Mouse (Mus musculus) adrenal gland, adult 2 months (tissue): Measurements from ENCODE around the gene Dock9. TPM values are rescaled to one million over a fixed set of nuclear protein-coding genes. Genes with fewer than 3 reads are reported as not detected.

ENCODE experiments used
- DNase-seq: peaks from one replicate; pipeline ENCODE4 v3.0.0; 2021
- long read RNA-seq: library from polyadenylated mRNA; stranded (forward); transcript quantifications from one replicate; pipeline ENCODE4 v2.0.0, GENCODE M21; 2021
- polyA plus RNA-seq: library from polyadenylated mRNA; depleted of rRNA; stranded (reverse); fragments of >200 nt; gene quantifications from 2 replicates; pipeline ENCODE4 v1.2.3, GENCODE M21; 2012; rRNA removed
- total RNA-seq, 2 experiments: library from RNA; stranded (reverse); gene quantifications; 2 replicates each; pipeline ENCODE4 v1.2.3; 2021

The Dock9 gene
- total RNA-seq (10 to 100 TPM; 18.6 to 29.2 TPM), polyA plus RNA-seq (8.0 and 10.0 TPM in 2 replicates)
- long read RNA-seq, partial matches to known transcripts, result 1 of 7 reads
- long read RNA-seq, other reads (novel, unspliced or antisense), result 6 of 7 reads

DNA sequence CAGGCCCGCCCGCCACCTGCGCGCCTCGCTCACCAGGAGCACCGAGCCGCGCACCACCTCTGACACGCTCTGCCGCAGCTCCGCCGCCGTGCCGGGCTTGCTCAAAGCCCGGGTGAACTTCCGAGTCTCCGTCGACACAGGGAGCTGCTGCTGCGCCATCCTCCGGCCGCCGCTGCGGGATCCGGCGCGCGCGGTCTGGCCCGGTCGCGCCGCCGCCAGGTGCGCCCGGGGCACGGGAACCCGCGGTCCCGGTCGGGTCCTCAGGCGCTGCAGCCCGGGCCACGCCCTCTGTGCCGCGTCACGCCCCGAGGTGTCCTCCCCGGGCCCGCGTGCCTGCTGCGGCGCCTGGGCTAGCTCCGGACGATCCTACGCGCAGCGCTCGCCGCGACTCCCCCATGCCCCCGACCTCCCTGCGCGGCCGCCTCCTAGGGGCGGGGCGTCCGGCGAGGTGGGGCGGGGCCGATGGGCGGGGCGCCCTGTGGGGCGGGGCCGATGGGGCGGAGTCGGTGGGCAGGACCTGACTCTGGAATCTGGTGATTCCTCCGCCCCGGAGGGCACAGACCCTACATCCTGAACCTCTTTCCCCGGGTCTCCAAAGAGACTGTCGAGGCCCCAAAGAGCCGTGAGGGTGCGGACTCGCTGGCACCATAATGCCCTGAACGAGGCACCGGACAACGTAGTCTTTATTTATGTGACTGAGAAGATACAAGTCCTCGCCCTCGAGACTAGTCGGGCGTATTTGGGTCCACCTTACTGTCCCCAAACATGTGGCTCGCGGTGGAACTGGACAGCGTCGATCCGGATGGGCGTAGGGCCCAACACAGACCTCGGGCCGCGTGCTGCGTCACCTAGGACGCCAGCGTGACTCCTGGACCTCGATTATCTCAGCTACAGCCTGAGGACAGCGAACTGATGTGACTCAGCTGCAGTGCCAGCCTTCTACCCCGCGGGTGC, at the start of gene Dock9:
TSS of gene Dock9 (minus strand) at position 381 of the 954 bp plus-strand sequence.
- peak; percentile 96 for DNase-seq

DNA sequence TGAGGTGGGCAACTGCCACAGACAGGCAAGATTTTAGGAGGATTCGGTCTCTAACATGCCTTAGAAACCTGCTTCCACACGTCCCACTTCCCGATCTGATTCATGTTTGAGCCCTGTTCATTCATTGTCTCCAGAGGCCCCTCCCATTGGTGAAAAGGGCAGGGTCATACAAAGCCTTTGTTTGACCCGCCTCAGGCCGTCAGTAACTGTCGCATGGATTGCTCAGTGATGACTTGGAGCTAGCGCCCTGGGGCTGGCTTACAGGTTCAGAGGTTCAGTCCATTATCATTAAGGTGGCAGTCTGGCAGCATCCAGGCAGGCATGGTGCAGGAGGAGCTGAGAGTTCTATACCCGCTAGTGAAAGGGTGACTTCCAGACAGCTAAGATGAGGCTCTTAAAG, 46.8 kb upstream of the Dock9 start:
- DNase-seq, result no peak

DNA sequence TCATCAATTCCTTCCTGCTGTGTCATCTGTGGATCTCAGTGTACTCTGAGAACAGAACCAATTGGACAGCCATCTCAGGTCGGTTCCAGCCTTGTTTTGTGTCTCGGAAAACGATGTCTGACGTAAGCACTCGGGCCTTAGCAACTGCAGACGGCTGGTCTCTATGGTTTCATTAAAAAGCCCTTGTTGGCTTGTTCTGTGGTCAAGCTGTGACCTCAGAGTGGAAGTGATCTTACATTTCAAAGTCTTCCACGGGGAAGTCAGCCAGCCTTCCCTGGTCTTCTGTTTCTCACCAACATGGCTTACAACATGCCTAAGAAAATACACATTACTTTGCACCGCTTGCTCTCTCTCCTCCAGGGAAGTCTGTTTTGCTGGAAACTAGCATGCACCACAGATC, 42.6 kb upstream of the Dock9 start:
- DNase-seq, result no peak

DNA sequence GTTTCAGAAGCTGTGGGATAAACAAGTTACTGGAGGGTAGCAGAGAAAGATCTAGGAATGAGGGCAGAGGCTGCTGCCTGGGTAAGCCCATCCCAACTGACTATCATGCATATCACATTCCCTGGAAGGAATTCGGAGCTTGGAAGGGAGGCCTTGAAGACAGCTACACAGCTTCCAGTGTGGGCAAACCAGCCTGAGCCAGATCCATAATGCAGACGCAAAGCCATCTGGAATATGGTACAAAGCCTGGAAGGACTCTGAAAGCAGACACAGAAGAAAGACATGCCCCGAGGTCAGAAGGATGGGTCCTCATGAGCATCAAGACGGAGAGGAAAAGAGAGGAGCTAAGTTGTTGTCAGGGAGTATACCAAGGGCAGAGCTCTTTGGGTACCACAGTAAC, 40.5 kb upstream of the Dock9 start:
- DNase-seq, result no peak

DNA sequence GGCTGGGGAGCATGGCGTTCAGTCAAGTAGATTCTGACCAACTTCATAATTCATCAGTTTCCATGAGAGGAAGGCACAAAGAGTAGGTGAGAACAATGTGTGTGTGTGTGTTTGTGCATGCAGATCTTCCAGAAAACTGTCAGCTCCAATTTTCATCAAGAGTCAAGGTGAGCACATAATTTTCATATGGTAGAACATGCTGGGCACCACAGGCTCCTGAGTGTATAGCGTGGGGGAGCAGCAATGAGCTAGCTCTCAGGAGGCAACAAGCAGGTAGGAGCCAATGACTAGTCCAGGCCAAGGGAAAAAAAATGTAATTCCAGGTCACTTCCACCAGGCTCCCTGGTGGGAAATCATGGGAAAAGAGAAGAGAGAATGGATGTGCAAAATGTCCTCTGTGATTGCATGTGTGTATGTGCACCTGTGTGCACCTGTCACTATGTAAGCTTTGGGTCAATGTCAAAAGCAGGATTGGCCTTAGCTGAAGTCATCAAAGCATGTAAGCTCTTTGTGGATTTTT, 35.4 kb upstream of the Dock9 start:
- no peak for DNase-seq

DNA sequence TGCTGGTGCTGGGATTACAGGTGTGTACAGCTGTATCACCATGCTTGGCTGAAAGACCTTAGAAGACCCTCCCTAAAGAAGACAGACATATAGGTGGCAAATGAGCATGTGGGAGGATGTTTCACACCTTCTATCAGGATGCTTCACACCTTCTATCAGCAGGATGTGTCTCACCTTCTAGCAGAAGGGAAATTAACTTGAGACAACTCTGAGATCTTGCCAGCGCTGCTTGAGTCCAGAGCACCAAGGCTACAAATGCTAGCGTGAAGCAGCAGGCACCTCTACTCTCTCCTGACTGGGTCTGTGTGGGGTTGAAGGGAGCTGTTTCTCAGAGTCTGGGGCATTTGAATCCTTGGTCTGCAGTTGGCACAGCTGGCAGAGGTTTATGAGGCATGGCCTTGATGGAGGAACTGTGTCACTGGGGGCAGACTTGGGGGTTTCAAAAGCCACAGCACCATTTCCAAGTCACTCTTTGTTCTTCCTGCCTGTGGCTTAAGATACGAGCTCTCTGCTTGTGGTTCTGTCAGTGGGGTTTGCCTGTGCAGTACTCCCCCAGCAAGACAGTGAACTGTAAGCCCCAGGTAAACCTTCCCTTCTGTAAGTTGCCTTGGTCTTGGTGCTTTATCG, 32.3 kb upstream of the Dock9 start:
- no peak for DNase-seq

DNA sequence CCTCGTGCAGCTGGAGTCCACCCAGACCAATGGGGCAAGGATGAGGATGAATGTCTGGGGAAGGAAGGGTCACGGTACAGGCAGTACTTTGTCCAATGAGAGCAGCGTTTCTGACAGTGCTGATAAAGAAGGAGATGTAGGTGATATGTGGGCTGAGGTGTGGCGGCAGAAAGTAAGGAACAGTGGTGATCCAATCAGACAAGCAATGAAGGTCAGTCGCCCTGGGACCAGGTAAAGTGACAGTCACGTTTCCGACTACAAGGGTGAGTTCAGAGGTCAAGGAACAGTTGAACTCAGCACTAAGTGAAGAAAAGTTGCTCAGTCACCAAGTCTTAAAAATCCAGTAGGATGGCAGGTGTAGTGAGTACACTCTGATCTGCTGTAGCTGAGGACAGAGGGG, 29.5 kb upstream of the Dock9 start:
- DNase-seq, result no peak

DNA sequence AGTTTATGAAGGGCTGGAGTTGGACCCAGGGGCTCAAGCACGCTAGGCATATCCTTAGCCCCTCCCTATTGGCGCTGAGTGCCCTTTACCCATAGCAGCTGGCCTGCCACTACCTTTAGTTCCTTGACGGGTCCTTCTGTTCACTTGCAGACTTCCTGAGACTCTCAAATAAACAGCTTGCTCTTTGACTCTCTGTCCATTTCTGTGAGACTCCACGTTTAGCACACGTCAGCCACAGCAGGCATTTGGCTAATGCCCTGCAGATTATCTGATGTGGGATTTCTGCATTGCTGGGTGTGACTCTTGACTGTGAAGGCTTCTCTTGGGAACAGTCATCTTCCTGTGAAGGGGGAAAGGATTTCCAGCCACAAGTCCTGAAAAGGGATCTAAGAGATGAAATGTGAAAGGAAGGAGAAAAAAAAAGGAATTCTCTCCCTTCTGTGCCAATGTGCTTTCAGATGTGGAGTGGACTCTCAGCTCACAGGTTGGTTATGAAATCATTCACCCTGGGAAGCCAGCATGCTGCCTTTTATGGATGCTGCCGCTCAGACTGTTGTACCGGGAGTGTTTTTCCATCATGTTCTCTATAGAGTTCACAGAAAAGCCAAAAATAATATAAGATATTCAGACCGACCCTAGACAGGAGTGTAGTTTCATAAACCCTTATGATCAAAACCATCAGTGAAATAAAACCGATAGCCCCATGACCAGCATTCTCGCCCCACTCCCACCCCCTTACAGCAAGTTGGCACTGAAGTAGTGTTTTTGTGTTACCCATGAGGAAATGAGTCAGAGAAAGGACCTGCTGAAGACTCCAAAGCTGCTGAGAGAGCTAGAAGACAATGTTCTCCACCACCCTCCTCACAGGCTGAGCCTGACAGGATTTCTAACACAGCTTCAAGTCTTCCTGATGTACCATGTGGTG, 28.1 kb upstream of the Dock9 start:
- DNase-seq, result no peak

DNA sequence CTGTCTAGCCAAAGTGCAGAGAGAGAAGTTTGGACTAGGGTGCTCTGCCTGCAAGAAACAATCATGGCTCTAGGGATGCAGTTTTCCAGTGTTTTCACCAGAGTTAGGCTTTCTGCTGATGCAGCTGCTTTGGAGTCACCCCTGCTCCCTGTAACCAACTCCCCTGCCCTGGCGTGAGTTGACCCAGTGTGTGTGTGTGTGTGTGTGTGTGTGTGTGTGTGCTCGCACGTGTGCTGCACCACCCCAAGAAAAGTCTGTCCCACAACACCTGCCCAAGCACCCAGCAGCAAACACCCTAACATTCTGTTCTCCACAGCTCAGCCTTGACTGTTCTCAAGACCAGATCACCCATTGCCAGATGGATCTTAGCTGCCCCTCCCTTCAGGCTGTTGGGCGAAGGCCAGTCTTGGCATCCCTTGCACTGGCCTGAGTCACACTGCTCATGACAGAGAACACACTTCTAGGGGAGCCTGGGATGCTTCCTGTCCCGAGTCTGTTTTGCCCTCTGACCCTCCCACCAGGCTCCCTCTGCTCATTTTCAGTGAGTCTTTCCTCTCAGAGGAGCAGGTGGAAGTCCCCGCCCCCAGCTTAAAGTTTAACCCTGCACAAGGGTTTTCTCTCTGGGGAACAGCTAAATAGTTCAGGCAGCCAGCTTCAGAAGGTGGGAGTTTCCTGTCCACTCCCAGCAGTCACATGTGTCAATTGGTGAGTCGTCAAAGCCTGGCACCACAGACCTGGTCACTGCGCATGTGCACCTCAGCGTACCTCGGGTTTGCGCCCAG, 26.9 kb upstream of the Dock9 start:
- DNase-seq, result peak; percentile 81

DNA sequence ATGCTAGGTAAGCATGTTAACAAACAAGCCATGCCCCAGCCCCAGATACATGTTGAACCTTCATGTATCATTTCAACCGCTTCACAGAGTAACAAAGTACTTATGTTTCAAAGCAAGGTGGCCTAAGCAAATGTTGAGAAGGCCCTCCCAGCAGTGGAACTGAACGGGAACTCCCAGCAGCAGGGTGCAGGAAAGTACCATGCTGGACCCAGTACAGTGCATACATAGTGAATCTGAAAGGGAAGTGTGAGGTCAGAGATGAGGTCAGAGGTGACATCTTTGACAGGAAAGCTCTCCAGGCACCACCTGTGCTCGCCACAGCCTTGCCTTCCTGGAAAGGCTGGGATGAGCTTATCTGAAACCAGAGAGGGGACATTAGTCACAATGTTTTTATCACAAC, 25.4 kb upstream of the Dock9 start:
- DNase-seq, result no peak

DNA sequence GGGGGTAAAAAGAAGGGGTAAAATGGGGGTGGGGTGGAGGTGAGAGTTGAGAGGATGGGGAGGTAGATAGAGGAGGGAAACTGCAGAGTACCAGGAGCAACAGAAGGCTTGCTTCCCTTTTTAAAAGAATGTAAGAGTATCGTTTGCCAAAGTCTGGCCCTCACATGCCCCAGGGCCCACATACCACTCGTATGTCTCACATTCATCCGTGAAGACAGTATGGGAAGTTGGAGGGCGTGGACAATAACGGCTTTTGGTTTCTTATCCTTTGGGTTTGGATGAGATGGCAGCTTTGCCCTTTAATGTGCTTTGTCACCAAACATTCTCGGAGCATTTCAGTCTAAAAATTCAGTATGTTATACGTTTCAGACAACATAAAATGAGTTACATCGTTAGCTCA, 24.9 kb upstream of the Dock9 start:
- DNase-seq, result no peak

DNA sequence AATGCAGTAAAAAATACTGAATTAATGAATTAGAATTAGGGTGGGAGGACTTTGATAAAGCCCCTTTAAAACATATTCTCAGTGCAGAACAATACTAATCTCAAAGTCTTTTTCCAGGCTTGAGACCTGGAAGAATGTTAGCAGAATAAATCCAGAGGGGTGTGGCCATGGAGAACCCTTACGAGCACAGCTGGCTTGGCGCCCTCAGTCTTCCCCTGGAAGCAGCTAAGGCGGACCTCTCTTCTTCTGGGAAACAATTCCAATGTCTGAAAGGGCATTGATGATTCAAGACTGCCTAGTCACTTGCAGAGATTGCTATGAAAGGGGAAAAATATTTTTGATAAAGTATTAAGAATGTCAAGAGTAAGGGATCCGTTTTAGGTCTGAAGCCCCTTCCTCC, 9.2 kb upstream of the Dock9 start:
- DNase-seq, result no peak

DNA sequence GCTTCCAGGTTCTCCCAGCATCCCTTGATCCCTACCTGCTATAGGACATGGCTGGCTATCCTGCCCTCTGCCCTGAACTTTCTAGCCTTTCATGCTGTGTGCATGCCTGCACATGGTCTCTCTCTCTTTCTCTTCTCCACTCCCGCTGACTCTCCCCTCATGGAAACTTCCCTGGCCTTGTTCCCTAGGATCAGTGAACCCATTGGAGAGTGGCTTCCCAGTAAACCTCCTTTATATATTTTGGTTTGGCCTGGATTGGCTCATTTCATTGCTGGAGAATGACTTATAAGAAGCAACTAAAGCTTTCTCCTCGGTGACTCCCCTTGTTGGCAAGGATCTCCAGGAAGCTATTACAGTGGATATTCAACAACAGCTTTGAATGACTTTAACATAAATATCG, 8.7 kb upstream of the Dock9 start:
- no peak for DNase-seq

DNA sequence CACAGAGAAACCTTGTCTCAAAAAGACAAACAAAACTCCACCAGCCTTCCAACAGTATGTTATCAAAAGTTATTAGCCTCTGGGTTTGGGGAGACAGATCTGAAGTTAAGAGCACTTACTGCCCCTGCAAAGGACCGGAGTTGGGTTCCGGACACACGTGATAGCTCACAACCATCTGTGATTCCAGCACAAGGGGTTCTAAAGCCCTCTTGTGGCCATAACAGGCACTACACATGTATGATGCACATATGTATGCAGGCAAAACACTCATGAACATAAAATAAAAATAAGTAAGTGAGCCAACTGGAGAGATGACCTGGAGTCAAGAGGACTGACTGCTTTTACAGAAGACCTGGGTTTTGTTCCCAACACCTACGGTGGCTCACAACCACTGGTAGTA, 6.8 kb upstream of the Dock9 start:
- no peak for DNase-seq

DNA sequence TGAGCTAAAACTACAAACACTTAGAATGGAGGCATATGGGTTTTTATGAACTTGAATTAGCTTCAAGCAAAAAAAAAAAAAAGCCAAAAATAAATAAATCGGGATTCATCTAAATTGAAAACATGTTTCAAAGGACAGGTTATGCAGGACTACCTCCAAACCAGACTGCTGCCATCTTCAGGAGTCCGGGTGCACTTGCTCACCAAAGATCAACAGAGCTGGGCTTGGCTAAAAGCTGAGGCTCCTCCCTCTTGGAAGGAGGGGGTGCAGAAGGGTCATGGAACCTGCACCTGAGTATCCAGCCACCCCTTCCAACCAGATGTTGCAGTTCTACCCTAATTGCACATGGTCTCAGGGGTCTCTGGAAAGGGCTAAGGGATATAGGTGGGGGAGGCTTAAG, 3.3 kb upstream of the Dock9 start:
- DNase-seq, result peak; percentile 46

DNA sequence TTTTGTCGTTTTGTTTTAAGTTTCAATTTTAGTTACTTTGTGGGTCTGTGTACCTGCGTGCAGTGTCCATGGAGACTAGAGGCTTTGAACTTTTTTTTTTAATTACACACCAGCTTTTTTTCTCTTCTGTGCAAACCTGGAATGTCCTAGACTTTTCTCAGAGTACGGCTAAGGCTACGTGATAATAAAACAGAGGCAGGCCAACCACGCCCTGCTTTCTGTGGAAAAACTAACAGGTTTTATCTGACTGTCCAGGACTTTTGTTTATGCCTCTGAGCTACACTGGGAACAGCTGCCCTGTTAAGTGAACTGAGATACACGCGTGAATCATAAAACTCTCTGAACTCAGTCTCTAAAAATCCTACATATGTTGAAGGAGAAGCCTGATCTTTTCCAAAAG, 1.5 kb upstream of the Dock9 start:
- DNase-seq, result no peak

DNA sequence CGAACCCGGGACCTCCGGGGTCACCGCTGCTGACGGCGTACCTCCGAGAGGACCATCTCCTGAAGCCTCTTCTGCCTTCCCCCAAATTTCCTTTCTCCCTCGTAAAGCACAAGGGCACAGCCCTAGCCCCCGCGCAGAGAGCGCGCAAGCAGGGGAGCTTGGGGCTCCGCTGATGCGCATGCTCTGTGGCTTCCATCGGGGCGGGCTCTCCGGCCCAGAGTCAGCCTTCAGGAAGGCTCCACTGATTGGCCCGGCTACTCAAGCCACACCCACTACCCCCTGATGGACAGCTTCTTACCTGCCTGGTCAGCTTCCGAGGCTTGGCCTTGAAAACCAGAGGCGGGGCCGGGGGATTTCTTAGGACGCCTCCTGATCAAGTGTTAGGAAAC, 768 bp upstream of the Dock9 start:
- DNase-seq, result peak; percentile 94

DNA sequence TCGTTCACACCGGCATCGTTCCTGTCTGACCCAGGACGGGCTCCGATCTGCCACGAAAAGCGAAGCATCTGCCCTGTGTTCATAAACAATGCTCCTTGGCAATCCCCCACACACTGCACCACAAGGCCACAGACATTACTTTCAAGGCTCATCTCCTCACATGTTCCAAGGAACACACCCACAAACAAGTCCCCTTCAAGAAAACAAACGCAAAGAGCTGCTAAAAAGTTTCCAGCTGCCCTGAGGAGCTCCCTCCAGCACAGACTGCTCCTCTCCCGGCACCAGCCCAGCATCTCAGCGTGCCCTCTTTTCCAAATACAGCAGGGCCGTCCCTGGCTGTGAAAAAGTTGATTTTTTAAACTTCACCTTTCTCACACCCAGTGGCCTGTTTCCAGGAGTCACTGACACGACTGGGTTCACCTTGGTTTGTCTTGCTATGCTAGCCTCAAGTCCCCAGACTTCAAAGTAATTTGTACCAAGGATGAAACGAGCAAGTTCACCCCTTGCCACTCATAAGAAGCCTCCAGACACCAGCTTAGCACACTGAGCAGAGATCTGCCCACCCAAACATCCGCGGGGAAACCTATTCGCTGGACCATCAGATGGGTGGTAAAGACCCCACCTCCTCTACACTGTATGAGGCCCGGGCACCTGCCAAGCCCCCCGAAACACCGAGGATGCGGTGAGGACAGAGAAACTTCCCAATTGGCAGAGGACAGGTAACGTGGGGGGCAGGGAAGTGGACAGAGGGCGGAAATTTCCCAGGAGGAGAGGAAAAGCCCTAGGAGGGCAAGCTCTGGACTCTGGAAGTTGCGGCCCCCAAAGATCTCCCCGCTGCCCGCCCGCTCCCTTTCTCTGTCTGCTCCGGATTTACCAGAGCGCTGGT, 823 bp downstream of the Dock9 start:
- DNase-seq, result peak; percentile 15

DNA sequence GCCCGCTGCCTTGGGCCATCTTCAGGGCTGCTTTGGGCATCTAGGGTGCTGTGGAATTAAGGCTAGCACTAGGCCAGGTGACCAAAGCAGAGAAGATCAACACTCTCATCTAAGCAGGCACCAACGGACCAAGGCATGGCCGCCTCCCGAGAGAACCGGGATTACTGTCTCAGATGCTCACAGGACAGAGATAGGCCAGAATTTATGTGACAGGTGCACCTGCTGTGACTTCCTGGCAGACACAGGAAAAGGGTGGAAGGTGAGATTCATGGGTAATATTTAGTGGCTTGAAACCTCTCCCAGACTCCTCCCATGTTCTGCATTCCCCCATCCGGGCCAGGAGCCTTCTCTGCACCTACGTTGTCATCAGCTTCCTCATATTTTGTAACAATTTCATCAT, 2.1 kb downstream of the Dock9 start:
- DNase-seq, result no peak

DNA sequence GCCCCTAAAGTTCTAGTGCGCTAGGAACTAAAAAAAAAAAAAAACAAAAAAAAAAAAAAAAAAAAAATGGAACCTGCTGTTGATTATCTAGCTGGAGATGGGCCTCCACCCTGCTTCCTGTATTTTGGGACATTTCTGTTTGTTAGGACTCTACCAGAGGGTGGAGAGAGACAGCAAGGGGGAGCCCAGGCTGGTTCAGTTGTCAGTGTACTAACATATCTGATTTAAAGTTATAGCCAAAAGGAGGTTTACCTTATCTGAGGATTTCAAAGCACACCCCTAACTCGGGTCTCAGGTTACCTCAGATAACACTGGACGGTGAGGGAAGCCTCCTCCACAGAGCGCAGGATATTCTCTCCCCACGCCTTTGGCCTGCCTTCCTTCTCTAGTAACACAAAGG, 4.0 kb downstream of the Dock9 start:
- DNase-seq, result no peak
